Mouse (Mus musculus) erythroblast, embryonic 14.5 days (primary cell): ENCODE measurements around the gene Mrtfb.

ENCODE experiments used
- GATA1 ChIP-seq: IDR thresholded peaks from 2 replicates; pipeline ENCODE4 v1.6.1; 2012; ENCODE audit warnings: low read length, inconsistent platforms, mixed read lengths
- TAL1 ChIP-seq: IDR thresholded peaks from 3 replicates; pipeline ENCODE4 v1.6.1; 2012; ENCODE audit warnings: low read length, inconsistent platforms, mixed read lengths

DNA sequence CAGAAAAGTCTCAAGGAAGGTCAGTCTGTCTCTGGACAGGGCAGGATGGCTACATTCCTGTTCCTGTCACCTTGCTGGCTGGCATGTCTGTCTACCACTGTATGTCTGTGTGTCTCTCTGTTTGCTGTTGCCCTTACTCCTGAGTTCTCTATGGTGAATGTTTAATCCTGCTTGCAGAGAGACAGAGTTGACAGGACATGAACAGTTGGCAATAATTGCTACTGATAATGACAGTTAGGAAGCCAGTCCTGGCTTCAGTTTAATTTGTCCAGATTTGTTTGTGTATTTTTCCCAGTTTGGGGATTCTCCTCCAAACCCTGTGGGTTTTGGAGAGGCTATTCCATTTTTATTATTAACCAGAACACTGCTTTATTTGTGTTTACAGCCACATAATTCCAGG, 102.5 kb downstream of the Mrtfb start:
- no peak for TF ChIP-seq TAL1
- no peak for TF ChIP-seq GATA1
